Mouse (Mus musculus) neural tube, embryonic 15.5 days (tissue): ENCODE measurements at regions not wholly inside any gene's neighbourhood (a gene's known extent, or its start where the extent isn't known, plus 50 kb on each side); places are given as distances from the start of the nearest gene placed in this dataset. TPM values are rescaled to one million over a fixed set of nuclear protein-coding genes. Genes with fewer than 3 reads are reported as not detected.

Source experiments
- microRNA-seq: library from miRNA; unstranded; fragments of <30 nt; microRNA quantifications from one replicate; pipeline ENCODE4, GENCODE M21; 2017

Small RNAs in the stretch of these regions (microRNA-seq; reads per million reads assigned to microRNA genes)
- gene Gm44461, result not detected
